Mouse (Mus musculus) olfactory bulb, adult 2 months (tissue): ENCODE measurements around the gene Creld1.

Experiments
- CTCF ChIP-seq: fragments of 200-500 bp; IDR thresholded peaks from 2 replicates; pipeline ENCODE4 v1.5.1; 2012; ENCODE audit warnings: low read depth, mild to moderate bottlenecking, low read length, moderate library complexity; ENCODE audit not compliant: insufficient read depth
- POLR2A ChIP-seq: fragments of 200-500 bp; IDR thresholded peaks from 2 replicates; pipeline ENCODE4 v1.6.1; 2012; ENCODE audit warnings: mild to moderate bottlenecking, low read depth, low read length, moderate library complexity; ENCODE audit not compliant: insufficient read depth

DNA sequence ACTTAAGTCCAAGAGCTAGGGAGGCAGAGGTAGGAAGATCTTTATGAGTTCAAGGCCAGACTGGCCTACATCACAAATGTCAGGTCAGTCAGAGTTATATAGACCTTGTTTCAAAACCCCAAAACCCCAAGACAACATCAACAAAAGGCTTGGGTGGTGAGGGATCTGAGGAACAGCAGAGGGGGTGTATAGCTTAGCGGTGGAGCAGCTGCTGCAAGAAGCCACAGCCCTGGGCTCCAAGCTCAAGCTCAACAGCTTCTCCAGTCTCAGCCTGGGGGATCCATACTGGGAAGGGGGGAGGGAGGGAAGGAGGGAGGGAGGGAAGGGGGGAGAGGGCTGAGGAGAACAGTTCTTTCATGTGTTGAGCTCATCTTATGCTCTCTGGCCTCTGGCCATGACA, 22.6 kb downstream of the Creld1 start:
- no peak for TF ChIP-seq CTCF
- TF ChIP-seq POLR2A, result no peak
